Mouse (Mus musculus) spleen, adult 2 months (tissue): Measurements from ENCODE around the gene Rad9a.
"Not testable (repeated sequence)": the region's sequence is repeated elsewhere in the genome, so short reads cannot be mapped to it uniquely, and the experiment has no call there.

Experiments
- CTCF ChIP-seq: fragments of 200-500 bp; IDR thresholded peaks from 2 replicates; pipeline ENCODE4 v1.5.1; 2011; ENCODE audit warnings: mild to moderate bottlenecking, inconsistent platforms; ENCODE audit not compliant: insufficient read depth, insufficient read length, insufficient replicate concordance; ENCODE audit errors: extremely low read depth
- POLR2A ChIP-seq: fragments of 200-500 bp; IDR thresholded peaks from 2 replicates; pipeline ENCODE4 v1.6.1; 2011; ENCODE audit warnings: low read depth, low read length, inconsistent platforms

DNA sequence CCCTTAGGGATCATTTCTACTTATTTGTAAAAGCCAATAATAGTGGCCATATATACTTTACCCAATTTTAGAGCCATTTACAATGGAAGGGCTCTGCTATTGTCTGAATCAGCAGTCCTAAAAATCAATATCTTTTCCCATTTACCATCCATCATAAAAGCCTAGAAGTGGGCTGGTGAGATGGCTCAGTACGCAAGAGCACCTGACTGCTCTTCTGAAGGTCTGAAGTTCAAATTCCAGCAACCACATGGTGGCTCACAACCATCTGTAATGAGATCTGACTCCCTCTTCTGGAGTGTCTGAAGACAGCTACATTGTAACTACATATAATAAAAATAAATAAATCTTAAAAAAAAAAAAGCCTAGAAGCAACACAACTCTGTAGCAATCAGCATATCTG lies 47.2 kb upstream of the Rad9a start:
- not testable (repeated sequence) for TF ChIP-seq CTCF, POLR2A
